Mouse (Mus musculus): ENCODE results near the gene Col20a1. TPM values are rescaled to one million over a fixed set of nuclear protein-coding genes. Genes with fewer than 3 reads are reported as not detected.

Gene Col20a1
- polyA plus RNA-seq, 1 experiment, result 4.1 TPM

DNA sequence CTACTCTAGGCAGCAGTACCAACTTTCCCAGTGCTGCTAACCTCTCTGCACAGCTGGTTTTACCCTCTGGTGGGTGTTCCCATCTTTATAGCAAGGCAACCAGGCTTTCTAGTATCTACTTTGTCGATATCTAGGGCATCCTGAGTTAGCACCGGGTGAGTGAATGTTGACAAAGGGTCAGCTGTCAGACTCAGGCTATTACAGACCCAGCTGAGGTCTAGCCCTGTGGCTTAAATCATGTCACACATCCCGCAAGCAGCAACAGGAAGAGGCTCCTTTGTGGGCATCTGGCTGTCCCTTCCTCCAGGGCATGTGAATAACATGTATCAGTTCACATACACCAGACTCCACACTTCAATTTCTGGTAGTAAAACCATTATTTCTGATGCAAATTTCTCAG lies 71.9 kb downstream of the Col20a1 start:
- DNase-seq (ENCODE audit: extremely low spot score in 1 of 2, low spot score in 1 of 2), result no peak

DNA sequence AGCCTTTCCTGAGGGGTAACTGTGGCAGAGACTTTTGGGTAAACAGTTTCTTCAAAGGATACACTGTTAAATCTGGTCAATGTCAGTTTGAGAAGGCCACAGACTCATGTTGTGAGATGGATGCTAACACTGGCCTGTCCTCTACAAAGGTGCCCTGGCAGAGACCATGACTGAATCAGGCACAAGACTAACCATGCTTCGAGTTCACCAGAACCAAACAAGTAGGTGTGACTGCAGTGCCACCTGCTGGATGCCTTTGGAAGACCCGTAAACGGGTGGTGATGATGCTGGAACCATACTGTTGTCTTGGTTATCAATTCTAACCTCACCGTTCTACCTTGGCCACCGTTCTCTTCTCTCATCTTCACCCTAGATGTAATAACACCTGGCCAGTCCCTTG lies 73.8 kb downstream of the Col20a1 start:
- peak; percentile 74 to 93 for DNase-seq (ENCODE audit: extremely low spot score in 1 of 2, low spot score in 1 of 2)

DNA sequence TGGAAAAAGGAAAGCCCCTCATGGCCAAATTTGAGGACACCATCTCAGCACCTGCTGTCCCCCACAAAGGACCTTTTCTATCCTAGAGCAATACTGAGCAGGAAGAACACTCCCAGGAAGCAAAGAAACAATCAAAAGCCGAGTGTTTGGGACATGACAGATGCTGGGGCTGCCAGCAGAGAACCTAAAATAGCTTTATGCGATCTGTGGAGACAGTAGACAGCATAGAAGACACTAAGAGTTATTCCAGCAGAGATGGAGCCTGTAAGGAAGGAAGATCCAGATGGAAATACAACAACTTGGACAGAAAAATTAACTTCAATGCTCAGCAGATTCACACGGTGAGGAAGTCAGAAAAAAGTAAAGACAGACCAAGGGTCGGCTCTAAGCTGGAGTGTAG lies 79.5 kb downstream of the Col20a1 start:
- peak in 1 of 2 experiments; percentile 46 for DNase-seq (ENCODE audit: extremely low spot score in 1 of 2, low spot score in 1 of 2)

Other genes with a start within 250 kb of the Col20a1 start
- 0.04 and 0.08 TPM in 2 replicates for gene Bhlhe23, start 209.6 kb upstream of the Col20a1 start, polyA plus RNA-seq (2012; rRNA removed)
- gene Ythdf1, start 65.6 kb upstream of the Col20a1 start, polyA plus RNA-seq (2012; rRNA removed), result 43.1 and 45.7 TPM in 2 replicates
- 0.08 and 0.42 TPM in 2 replicates for gene Birc7, start 57.5 kb upstream of the Col20a1 start, polyA plus RNA-seq (2012; rRNA removed)
- 74.4 and 84.5 TPM in 2 replicates for gene Nkain4, start 31.8 kb upstream of the Col20a1 start, polyA plus RNA-seq (2012; rRNA removed)
- gene Arfgap1, start 19.3 kb upstream of the Col20a1 start, polyA plus RNA-seq (2012; rRNA removed), result 127 and 143 TPM in 2 replicates
- 12.3 and 13.7 TPM in 2 replicates for gene Chrna4, start 57.0 kb downstream of the Col20a1 start, polyA plus RNA-seq (2012; rRNA removed)
- gene Kcnq2, start 148.8 kb downstream of the Col20a1 start, polyA plus RNA-seq (2012; rRNA removed), result 167 and 170 TPM in 2 replicates
- gene Eef1a2, start 170.5 kb downstream of the Col20a1 start, polyA plus RNA-seq (2012; rRNA removed), result 939 and 990 TPM in 2 replicates
- gene Ppdpf, start 200.7 kb downstream of the Col20a1 start, polyA plus RNA-seq (2012; rRNA removed), result 117 and 142 TPM in 2 replicates
- gene Ptk6, start 216.3 kb downstream of the Col20a1 start, polyA plus RNA-seq (2012; rRNA removed), result 0.04 and 0.08 TPM in 2 replicates
- gene Srms, start 226.7 kb downstream of the Col20a1 start, polyA plus RNA-seq (2012; rRNA removed), result 0.44 and 0.50 TPM in 2 replicates
- 0.13 and 0.14 TPM in 2 replicates for gene Fndc11, start 233.5 kb downstream of the Col20a1 start, polyA plus RNA-seq (2012; rRNA removed)